Mouse (Mus musculus) urinary bladder, postnatal 10 days (tissue): ENCODE results near the gene Ccdc170.

ENCODE experiments used
- DNase-seq: peaks from one replicate; pipeline ENCODE4 v3.0.0; 2022; ENCODE audit warnings: low spot score

The Ccdc170 gene

GRCm38 (mm10) chr10:4520394-4521102 is 38.2 kb downstream of the Ccdc170 start:
- no peak for DNase-seq

- no peak for DNase-seq
These were observed 39.8 kb downstream of the Ccdc170 start for GRCm38 (mm10) chr10:4522116-4522515.

GRCm38 (mm10) chr10:4523078-4523477 is 40.8 kb downstream of the Ccdc170 start:
- no peak for DNase-seq

GRCm38 (mm10) chr10:4528043-4528442 is 45.7 kb downstream of the Ccdc170 start:
- no peak for DNase-seq

- no peak for DNase-seq
These were observed 48.4 kb downstream of the Ccdc170 start for GRCm38 (mm10) chr10:4530638-4531235.

GRCm38 (mm10) chr10:4531933-4532332 is 49.6 kb downstream of the Ccdc170 start:
- DNase-seq: no peak

GRCm38 (mm10) chr10:4532731-4533130 is 50.4 kb downstream of the Ccdc170 start:
- no peak for DNase-seq

- no peak for DNase-seq
These were observed 51.6 kb downstream of the Ccdc170 start for GRCm38 (mm10) chr10:4533873-4534272.

- DNase-seq: no peak
These were observed 63.2 kb downstream of the Ccdc170 start for GRCm38 (mm10) chr10:4545550-4545949.

- no peak for DNase-seq
These were observed 71.3 kb downstream of the Ccdc170 start for GRCm38 (mm10) chr10:4553442-4554119.

- DNase-seq: no peak
These were observed 74.6 kb downstream of the Ccdc170 start for GRCm38 (mm10) chr10:4556842-4557377.

GRCm38 (mm10) chr10:4559132-4559531 is 76.8 kb downstream of the Ccdc170 start:
- no peak for DNase-seq

- DNase-seq: no peak
These were observed 82.8 kb downstream of the Ccdc170 start for GRCm38 (mm10) chr10:4565148-4565547.

- no peak for DNase-seq
These were observed 88.5 kb downstream of the Ccdc170 start for GRCm38 (mm10) chr10:4570778-4571177.

- DNase-seq: no peak
These were observed 89.0 kb downstream of the Ccdc170 start for GRCm38 (mm10) chr10:4571304-4571703.

GRCm38 (mm10) chr10:4581905-4582304 is 99.6 kb downstream of the Ccdc170 start:
- DNase-seq: no peak

- DNase-seq: no peak
These were observed 104.4 kb downstream of the Ccdc170 start for GRCm38 (mm10) chr10:4586691-4587090.

GRCm38 (mm10) chr10:4589576-4589975 is 107.3 kb downstream of the Ccdc170 start:
- DNase-seq: no peak

GRCm38 (mm10) chr10:4590956-4591355 is 108.7 kb downstream of the Ccdc170 start:
- DNase-seq: no peak

GRCm38 (mm10) chr10:4593828-4594227 is 111.5 kb downstream of the Ccdc170 start:
- no peak for DNase-seq

GRCm38 (mm10) chr10:4597211-4597610 is 114.9 kb downstream of the Ccdc170 start:
- no peak for DNase-seq

GRCm38 (mm10) chr10:4598244-4598842 is 116.0 kb downstream of the Ccdc170 start:
- DNase-seq: no peak

- no peak for DNase-seq
These were observed 116.6 kb downstream of the Ccdc170 start for GRCm38 (mm10) chr10:4598916-4599315.
